Mouse (Mus musculus) ovary, postnatal 14 days (tissue): ENCODE measurements at regions not wholly inside any gene's neighbourhood (a gene's known extent, or its start where the extent isn't known, plus 50 kb on each side); places are given as distances from the start of the nearest gene placed in this dataset.

Source experiments
- DNase-seq: peaks from one replicate; pipeline ENCODE4 v3.0.0; 2022; ENCODE audit warnings: low spot score

DNA sequence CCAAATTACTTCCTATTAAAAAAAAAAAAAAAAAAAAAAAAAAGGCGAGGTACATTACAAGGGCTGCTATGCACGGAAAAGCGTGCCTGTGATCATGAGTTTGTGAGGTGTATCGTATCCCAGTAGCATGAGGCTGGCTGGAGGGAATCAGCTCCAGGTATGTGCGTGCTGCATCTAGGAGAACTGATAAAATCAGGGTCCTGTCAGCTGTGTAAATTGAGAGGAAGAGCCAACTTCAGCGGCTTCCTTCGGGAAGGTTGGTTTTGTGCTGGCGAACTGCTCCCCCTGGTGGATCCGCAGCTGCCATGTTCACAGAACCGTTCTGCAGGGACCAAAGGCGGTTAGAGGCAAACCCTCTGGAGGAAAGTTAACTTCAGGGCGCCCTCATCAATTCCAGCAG is 60.8 kb upstream of the Gm10295 start:
- DNase-seq: peak; percentile 79

DNA sequence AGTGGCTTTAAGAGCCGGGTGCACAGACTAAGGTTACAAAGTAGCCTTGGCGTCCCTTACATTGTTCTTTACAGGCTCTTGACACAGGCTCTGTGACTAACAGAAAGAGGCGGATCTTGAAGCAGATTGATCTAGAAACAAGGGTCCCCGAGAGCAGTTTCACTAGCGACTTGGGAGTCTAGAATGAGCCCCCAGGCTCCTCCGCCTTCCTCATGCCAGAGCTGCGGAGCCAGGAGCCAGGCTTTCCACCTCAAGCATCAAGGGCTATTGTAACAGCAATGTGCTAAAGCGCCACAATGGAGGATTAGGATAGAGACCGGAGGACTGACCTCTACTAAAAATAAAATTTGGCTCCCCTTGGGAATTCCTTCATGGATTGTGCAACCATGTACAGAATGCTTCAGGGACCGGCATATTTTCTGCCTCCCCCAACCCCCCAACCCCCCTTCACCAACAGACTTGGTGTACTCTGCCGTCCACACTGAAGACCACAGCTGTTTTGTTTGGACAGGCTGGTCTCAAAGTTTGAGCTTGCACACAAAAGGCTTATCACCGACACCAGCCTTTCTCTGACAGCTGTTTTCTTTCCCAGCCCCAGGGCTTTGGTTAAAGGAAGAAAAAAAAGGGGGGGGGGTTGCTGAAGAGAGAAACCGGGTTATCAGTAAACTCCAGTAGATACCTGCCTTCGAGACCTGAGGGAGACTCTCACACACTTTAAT is 60.2 kb upstream of the Gm10295 start:
- DNase-seq: peak; percentile 34

DNA sequence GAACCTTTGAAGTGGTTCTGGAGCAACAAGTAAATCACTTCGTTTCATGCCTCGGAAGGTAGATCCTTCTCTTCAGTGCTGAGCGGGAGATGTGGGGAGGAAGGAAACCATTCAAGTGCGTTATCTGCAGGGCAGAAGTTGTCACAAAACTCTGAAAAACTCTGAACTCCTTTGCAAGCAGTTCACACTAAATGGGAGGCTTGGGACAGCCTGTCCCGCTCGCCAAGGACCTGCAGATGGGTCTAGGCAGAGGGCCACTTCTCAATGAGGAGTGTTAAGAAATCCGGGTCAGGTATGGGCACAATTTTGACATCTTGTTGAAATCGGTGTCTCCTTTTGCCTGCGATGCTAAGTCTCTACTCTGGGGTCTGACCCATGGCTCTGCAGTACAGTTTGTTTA is 58.6 kb upstream of the Gm10295 start:
- DNase-seq: no peak

DNA sequence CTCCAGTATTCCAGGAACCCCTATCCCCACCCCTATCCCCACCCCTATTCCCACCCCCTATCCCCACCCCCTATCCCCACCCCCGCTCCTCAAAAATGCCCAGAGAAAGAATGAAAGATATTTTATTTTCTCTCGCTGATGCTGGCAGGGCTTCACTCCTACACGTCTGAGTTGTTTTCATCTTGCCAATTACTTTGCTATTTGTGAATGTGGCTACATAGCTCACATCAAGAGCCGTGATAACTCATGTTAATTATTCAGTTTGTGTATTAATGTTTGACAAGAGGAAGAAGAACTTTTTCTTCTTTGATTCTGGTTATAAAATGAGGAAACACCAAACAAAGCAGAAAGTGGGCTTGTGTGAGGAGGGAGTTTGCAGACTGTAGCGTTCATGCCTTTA is 57.8 kb upstream of the Gm10295 start:
- DNase-seq: no peak

DNA sequence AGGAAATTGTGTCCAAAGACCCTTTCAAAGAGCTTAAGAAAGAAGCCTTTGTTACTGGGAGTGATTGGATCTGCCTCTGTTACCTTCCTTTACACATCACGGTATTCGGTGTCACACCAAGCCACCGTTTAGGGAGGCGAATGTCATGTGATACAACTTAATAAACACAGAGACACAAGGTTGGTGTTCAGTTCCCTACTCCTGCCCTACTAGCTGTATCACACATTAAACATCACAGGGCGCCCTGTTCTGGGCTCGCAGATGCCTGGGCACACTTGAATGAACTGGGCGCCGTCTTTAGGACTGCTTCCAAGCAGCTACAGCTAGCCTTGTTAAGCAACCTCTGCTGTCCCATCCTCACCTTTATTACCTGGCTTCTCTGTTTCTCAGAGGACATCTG is 55.0 kb upstream of the Gm10295 start:
- DNase-seq: no peak
